Mouse (Mus musculus) heart, embryonic 13.5 days (tissue): Measurements from ENCODE around the gene Enthd1. TPM values are rescaled to one million over a fixed set of nuclear protein-coding genes. Genes with fewer than 3 reads are reported as not detected.
A peak's percentile ranks its signal among the peaks of the same experiment; 100 is the strongest.

Experiments used
- ATAC-seq: fragments of 200-750 bp; cut with Nextera tagmentation; 2 replicates; pipeline ENCODE4 v1.8.0; 2017; ENCODE audit warnings: moderate TSS enrichment; ENCODE audit not compliant: insufficient number of reproducible peaks, low FRiP score, low TSS enrichment; ENCODE audit errors: extremely low read depth
- H3K27ac ChIP-seq: fragments of 300-500 bp; sonication (generic); replicated peaks from 2 replicates; pipeline ENCODE4 v1.5.1; 2015; ENCODE audit warnings: moderate library complexity, mild to moderate bottlenecking, inconsistent platforms
- H3K27me3 ChIP-seq: fragments of 300-500 bp; sonication (generic); replicated peaks from 2 replicates; pipeline ENCODE4 v1.6.1; 2015; ENCODE audit warnings: mild to moderate bottlenecking, inconsistent platforms
- H3K36me3 ChIP-seq: fragments of 300-500 bp; sonication (generic); 2 replicates; pipeline ENCODE4 v1.6.1; 2015; ENCODE audit warnings: mild to moderate bottlenecking, inconsistent platforms
- H3K4me1 ChIP-seq: fragments of 300-500 bp; sonication (generic); 2 replicates; pipeline ENCODE4 v1.6.1; 2015; ENCODE audit warnings: inconsistent platforms
- H3K4me2 ChIP-seq: fragments of 300-500 bp; sonication (generic); 2 replicates; pipeline ENCODE4 v1.6.1; 2015; ENCODE audit warnings: inconsistent platforms, mild to moderate bottlenecking, moderate library complexity
- H3K4me3 ChIP-seq: fragments of 300-500 bp; sonication (generic); 2 replicates; pipeline ENCODE4 v1.5.1; 2015; ENCODE audit warnings: moderate library complexity, mild to moderate bottlenecking, inconsistent platforms
- H3K9ac ChIP-seq: fragments of 300-500 bp; sonication (generic); 2 replicates; pipeline ENCODE4 v1.6.1; 2015; ENCODE audit warnings: inconsistent platforms, mild to moderate bottlenecking, moderate library complexity
- H3K9me3 ChIP-seq: fragments of 300-500 bp; sonication (generic); 2 replicates; pipeline ENCODE4 v1.6.1; 2016; ENCODE audit warnings: inconsistent platforms
- WGBS: fragments of 180-500 bp; shearing (Covaris S2); methylation state at CpG from one replicate; pipeline ENCODE4 v1.1.7; 2015; ENCODE audit warnings: mixed read lengths; 5-methylcytosine and 5-hydroxymethylcytosine counted together
- polyA plus RNA-seq: library from polyadenylated mRNA; unstranded; fragments of >200 nt; fragmentation: Nextera tagmentation; extraction: Ambion mirVana; gene quantifications from 2 replicates; pipeline ENCODE4 v1.2.1, GENCODE M21; 2015

The Enthd1 gene
- polyA plus RNA-seq, result not detected in 2 replicates

- Histone ChIP-seq H3K4me2 (no peak within 1 kb of the TSS), H3K9me3 (no peaks in the 10 kb centered on the region), H3K27me3 (peaks cover 54% of the 10 kb centered on the region), H3K9ac (no peak within 1 kb of the TSS), H3K27ac (no peak within 1 kb of the TSS), H3K4me3 (no peak within 1 kb of the TSS), H3K4me1 (peaks cover 8% of the 10 kb centered on the region), H3K36me3 (no peaks in the 10 kb centered on the region)
- WGBS, result 76% methylated on average over 19 of the region's 19 CpGs
- ATAC-seq, result no peak
These were observed at the start of gene Enthd1 for GRCm38 (mm10) chr15:80565106-80565665. TSS of gene Enthd1 (minus strand) at chr15:80565156.

- H3K4me2 ChIP-seq, result no peak overlapping the region
- 48% methylated on average over 5 of the region's 5 CpGs for WGBS
- no peak overlapping the region for H3K9ac ChIP-seq
- H3K9me3 ChIP-seq, result no peaks in the 10 kb centered on the region
- H3K4me3 ChIP-seq, result no peak overlapping the region
- H3K27ac ChIP-seq, result no peak overlapping the region
- peaks cover 31% of the 10 kb centered on the region for H3K27me3 ChIP-seq
- ATAC-seq, result no peak
- H3K36me3 ChIP-seq, result no peaks in the 10 kb centered on the region
- H3K4me1 ChIP-seq, result peaks cover 22% of the 10 kb centered on the region
These were observed 48.9 kb upstream of the Enthd1 start for GRCm38 (mm10) chr15:80613904-80614303.

DNA sequence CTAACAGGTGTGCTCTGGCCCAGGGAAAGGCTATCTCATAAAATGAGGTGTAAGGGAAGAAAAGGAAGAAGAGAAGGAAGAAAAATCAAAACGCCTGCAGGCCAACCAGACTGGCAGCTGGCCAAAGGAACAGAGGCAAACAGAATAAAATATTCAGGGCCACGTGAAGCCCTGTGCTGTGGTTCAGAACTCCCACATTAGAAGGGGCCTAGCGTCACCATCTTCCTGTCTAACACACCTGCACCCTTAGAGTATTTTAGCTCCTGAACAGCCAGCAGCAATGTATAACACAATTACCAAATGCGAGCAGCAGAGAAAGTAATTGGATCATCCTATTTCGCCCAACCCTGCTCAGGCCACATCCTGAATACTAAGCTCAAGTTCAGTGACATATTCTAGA, 46.5 kb upstream of the Enthd1 start:
- H3K4me2 ChIP-seq, result no peak overlapping the region
- no peak for ATAC-seq
- no peaks in the 10 kb centered on the region for H3K36me3 ChIP-seq
- H3K4me3 ChIP-seq, result no peak overlapping the region
- H3K27ac ChIP-seq, result no peak overlapping the region
- H3K4me1 ChIP-seq, result peaks cover 22% of the 10 kb centered on the region
- WGBS, result 70% methylated on average over 5 of the region's 5 CpGs
- no peak overlapping the region for H3K9ac ChIP-seq
- H3K27me3 ChIP-seq, result peaks cover 17% of the 10 kb centered on the region
- no peaks in the 10 kb centered on the region for H3K9me3 ChIP-seq

DNA sequence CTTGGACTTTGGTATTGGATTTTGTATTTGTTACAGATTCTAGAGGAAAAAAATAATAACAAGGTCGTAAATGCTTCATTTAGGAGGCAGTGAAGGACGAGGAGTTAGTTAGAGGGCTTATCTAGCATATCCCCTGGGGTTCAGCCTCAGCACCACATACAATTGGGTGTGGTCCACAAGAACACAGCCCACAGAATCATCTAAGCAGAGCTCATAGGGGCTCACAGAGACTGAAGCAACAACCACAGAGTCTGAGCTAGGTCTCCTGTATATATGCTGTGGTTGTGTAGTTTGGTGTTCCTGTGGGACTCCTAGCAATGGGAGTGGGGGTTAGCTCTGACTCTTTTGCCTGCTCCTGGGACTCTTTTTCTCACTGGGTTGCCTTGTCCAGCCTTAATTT, 45.4 kb upstream of the Enthd1 start:
- Histone ChIP-seq H3K9me3 (no peaks in the 10 kb centered on the region), H3K9ac (no peak overlapping the region), H3K27ac (no peak overlapping the region), H3K4me2 (no peak overlapping the region), H3K4me3 (no peak overlapping the region), H3K4me1 (peaks cover 13% of the 10 kb centered on the region; the same call in 1 of the 2 replicates), H3K36me3 (no peaks in the 10 kb centered on the region), H3K27me3 (peaks cover 12% of the 10 kb centered on the region)
- no peak for ATAC-seq
- 56% methylated on average over 2 of the region's 2 CpGs for WGBS

- no peak overlapping the region for H3K4me3 ChIP-seq
- no peak overlapping the region for H3K27ac ChIP-seq
- H3K4me1 ChIP-seq, result no peaks in the 10 kb centered on the region
- 0 out of 2 replicates have a peak, but pooled peaks cover 4% of the 10 kb centered on the region for H3K27me3 ChIP-seq
- H3K9me3 ChIP-seq, result no peaks in the 10 kb centered on the region
- ATAC-seq, result no peak
- no peak overlapping the region for H3K9ac ChIP-seq
- no peaks in the 10 kb centered on the region for H3K36me3 ChIP-seq
- H3K4me2 ChIP-seq, result no peak overlapping the region
- WGBS, result 70% methylated on average over 3 of the region's 3 CpGs
These were observed 43.0 kb upstream of the Enthd1 start for GRCm38 (mm10) chr15:80607970-80608369.

DNA sequence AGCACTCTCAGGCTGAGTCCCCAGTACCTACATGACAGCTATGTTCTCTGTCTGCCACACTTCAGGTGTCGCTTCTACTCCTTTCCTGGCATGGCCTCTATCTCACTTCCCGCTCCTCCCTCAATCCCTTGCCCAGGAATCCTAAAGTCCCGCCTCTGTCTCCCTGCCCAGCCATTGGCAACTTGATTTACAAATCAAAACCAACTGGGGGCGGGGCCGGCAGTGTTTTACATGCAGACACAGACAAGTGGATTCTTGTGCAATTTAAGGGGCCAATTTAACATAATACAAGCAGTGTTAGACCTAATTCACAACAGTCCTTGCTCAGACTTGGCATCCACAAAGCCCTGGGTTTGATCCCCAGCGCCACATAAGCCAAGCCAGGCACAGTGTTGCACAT, 39.1 kb upstream of the Enthd1 start:
- no peaks in the 10 kb centered on the region for H3K9me3 ChIP-seq
- peaks cover 12% of the 10 kb centered on the region for H3K4me1 ChIP-seq
- H3K9ac ChIP-seq, result no peak overlapping the region
- no peak overlapping the region for H3K27ac ChIP-seq
- no peaks in the 10 kb centered on the region for H3K36me3 ChIP-seq
- ATAC-seq, result no peak
- no peak overlapping the region for H3K4me2 ChIP-seq
- WGBS, result 81% methylated on average over 6 of the region's 6 CpGs
- H3K27me3 ChIP-seq, result peaks cover 4% of the 10 kb centered on the region; the same call in 1 of the 2 replicates
- H3K4me3 ChIP-seq, result no peak overlapping the region

DNA sequence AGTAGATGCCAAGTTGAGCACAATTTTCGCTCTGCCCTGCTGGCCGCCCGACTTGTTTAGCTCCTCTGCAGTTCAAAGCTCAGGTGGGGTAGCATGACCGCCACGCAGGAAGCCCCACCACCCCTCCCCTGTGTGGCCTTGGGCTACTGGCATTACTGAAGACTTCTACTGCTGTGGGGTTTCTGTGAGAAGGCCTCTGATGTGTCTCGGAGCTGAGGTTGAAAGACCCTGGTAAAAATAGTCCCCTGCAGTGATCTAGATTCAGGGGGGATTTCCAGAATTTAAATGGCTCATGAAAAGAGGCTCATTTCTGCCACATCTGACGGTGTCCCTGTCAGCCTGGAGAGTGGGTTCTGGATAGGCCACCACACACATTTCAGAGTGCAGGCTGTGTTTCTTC, 37.5 kb upstream of the Enthd1 start:
- no peak for ATAC-seq
- 72% methylated on average over 7 of the region's 7 CpGs for WGBS

DNA sequence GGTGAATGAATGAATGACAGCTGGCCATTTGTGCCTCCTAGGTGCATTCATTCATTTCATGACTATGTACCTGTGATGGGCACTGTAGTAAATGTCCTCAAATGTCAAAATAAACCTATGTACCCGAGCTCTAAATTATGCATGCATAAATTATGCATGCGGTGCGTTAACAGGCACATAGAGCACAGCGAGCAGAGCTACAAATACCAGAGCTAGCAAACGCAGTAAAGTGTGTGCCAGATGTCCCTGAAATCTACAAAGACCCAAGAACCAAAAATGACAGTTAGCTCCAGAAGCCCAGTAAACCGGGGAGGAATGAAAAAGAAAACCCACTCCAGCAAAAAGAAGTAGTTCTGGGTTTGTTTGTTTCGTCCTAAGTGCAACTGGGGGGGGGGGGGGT, 36.5 kb upstream of the Enthd1 start:
- H3K4me1 ChIP-seq, result peaks cover 17% of the 10 kb centered on the region
- no peak for ATAC-seq
- WGBS, result 69% methylated on average over 7 of the region's 7 CpGs

More for the DNA sequence above, 37.5 kb upstream of the Enthd1 start:
- Histone ChIP-seq H3K4me3 (no peak overlapping the region), H3K4me1 (peaks cover 17% of the 10 kb centered on the region), H3K9me3 (no peaks in the 10 kb centered on the region), H3K36me3 (no peaks in the 10 kb centered on the region), H3K27me3 (no peaks in the 10 kb centered on the region; the same call in 1 of the 2 replicates), H3K4me2 (no peak overlapping the region), H3K9ac (no peak overlapping the region), H3K27ac (no peak overlapping the region)

DNA sequence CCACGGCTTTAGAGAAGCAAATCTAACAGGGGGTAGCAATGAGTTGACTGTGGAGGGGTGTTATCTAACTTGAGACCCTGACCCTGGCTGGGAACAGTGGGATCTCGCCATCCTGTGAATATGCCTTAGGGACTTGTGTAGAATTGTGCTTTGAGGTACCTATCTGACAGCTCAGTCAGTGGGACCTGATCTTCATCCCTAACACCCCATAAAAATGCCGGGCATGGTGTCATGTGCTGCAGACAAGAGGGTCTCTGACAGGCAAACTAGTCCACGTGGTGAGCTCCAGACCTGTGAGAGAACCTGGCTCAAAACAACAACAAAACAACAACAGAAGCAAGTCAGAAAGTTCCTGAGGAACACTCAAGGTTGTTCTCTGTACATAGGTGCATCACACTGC, 34.9 kb upstream of the Enthd1 start:
- H3K4me3 ChIP-seq, result no peak overlapping the region; the same call in 1 of the 2 replicates
- no peak overlapping the region for H3K9ac ChIP-seq
- no peak overlapping the region for H3K27ac ChIP-seq
- H3K27me3 ChIP-seq, result peaks cover 7% of the 10 kb centered on the region; the same call in 1 of the 2 replicates
- no peaks in the 10 kb centered on the region for H3K36me3 ChIP-seq
- peaks cover 17% of the 10 kb centered on the region for H3K4me1 ChIP-seq
- 41% methylated on average over 4 of the region's 4 CpGs for WGBS
- H3K4me2 ChIP-seq, result peak overlapping the region; percentile 62
- no peaks in the 10 kb centered on the region for H3K9me3 ChIP-seq
- no peak for ATAC-seq

More for the DNA sequence above, 36.5 kb upstream of the Enthd1 start:
- Histone ChIP-seq H3K4me2 (no peak overlapping the region), H3K9me3 (no peaks in the 10 kb centered on the region), H3K27ac (no peak overlapping the region), H3K36me3 (no peaks in the 10 kb centered on the region), H3K4me3 (no peak overlapping the region), H3K27me3 (no peaks in the 10 kb centered on the region; the same call in 1 of the 2 replicates), H3K9ac (no peak overlapping the region)

DNA sequence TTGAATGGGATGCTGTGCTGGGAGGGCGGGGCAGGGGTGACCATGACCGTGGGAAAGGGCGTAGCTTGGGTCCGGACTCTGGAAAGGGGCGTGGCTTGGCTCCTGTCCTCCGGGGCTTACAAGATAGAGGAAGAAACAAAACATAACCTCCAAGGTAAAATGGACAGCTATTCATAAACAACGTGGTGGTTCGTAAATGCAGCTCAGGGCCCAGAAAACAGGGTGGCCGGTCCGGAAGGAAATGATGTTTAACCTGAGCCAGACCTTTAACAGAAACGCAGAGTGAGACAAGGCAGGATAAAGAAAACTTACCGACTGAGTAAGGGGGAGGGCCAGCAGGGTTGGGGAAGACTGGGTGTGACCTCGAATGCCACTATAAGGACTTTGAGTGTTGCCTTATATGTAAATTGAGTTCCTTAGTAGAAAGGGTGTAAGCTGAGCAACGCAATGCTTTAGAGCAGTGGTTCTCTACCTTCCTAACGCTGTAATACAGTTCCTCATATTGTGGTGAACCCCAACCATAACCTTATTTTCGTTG, 34.3 kb upstream of the Enthd1 start:
- Histone ChIP-seq H3K36me3 (no peaks in the 10 kb centered on the region), H3K27me3 (peaks cover 8% of the 10 kb centered on the region; the same call in 1 of the 2 replicates), H3K9ac (0 out of 2 replicates have a peak overlapping the region, but pooled peaks have one; percentile 45), H3K27ac (no peak overlapping the region), H3K4me2 (peak overlapping the region; percentile 62), H3K4me1 (peaks cover 17% of the 10 kb centered on the region), H3K9me3 (no peaks in the 10 kb centered on the region), H3K4me3 (peak overlapping the region; percentile 28)
- WGBS, result 32% methylated on average over 16 of the region's 16 CpGs
- ATAC-seq, result peak; percentile 83

DNA sequence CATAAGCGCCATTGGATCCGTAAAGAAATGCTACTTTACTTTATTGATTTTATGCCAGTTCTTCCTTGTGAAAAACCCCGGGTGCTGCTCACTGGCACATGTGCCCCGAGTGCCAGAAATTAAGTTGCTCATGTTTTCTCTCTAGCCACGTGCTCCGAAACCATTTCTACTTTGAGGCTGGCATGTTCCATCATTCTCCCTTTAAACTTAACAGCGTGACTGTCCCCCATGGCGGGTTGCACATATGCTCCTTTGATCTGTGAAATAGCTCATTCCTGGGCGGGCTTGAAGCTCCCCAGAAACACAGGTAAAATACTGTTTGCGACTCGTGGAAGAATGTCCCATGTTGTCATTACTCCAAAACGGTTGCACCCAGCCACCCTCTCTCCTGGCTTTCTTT, 33.8 kb upstream of the Enthd1 start:
- no peaks in the 10 kb centered on the region for H3K36me3 ChIP-seq
- H3K27me3 ChIP-seq, result peaks cover 8% of the 10 kb centered on the region; the same call in 1 of the 2 replicates
- no peak overlapping the region for H3K9ac ChIP-seq
- no peaks in the 10 kb centered on the region for H3K9me3 ChIP-seq
- peaks cover 22% of the 10 kb centered on the region for H3K4me1 ChIP-seq
- peak overlapping the region; percentile 28; the same call in 1 of the 2 replicates for H3K4me3 ChIP-seq
- H3K27ac ChIP-seq, result no peak overlapping the region
- WGBS, result 66% methylated on average over 12 of the region's 12 CpGs
- peak overlapping the region; percentile 62 for H3K4me2 ChIP-seq
- ATAC-seq, result no peak

- WGBS, result 41% methylated on average over 5 of the region's 5 CpGs
- H3K27me3 ChIP-seq, result peaks cover 21% of the 10 kb centered on the region; the same call in 1 of the 2 replicates
- H3K36me3 ChIP-seq, result no peaks in the 10 kb centered on the region
These were observed 28.9 kb upstream of the Enthd1 start for GRCm38 (mm10) chr15:80593877-80594276.

More at GRCm38 (mm10) chr15:80593877-80594276, 28.9 kb upstream of the Enthd1 start:
- Histone ChIP-seq H3K4me2 (no peak overlapping the region), H3K4me1 (peaks cover 18% of the 10 kb centered on the region), H3K9ac (no peak overlapping the region), H3K4me3 (no peak overlapping the region), H3K27ac (no peak overlapping the region), H3K9me3 (no peaks in the 10 kb centered on the region)
- no peak for ATAC-seq
